Comparison of ENCODE assay signal across 23 mouse cellular contexts in genomic region chr9:109997441-109997840, GRCm38 (mm10).
DNase-seq lines count a peak whose midpoint lies in the region; ATAC-seq and TF ChIP-seq lines count a peak whose summit lies in the region.
"Had no signal": no experiment of that assay in that cellular context is flagged by ENCODE, and none has a peak within 500 bp of the region (broad histone marks: within the 10 kb centered on the region; RNA-seq: fewer than 3 reads in every experiment).

No protein-coding gene starts in this region.

- no peak for TF ChIP-seq EP300 in lung, postnatal 0 days (IDR thresholded peaks at IDR 0.05)

- H3K9ac ChIP-seq in lung, postnatal 0 days (replicated peaks; ENCODE audit: low read depth) = no peak overlapping the region
- H3K9ac ChIP-seq: embryonic facial prominence, embryonic 15.5 days; heart, embryonic 13.5 days; hindbrain, embryonic 13.5 days; midbrain, embryonic 12.5 days had no signal

- no peak overlapping the region for H3K27ac ChIP-seq in left cerebral cortex, adult 2 months
- no peak overlapping the region for H3K27ac ChIP-seq in lung, postnatal 0 days (ENCODE audit: low read length)
- H3K27ac ChIP-seq: embryonic facial prominence, embryonic 15.5 days; heart, adult 2 months; heart, embryonic 13.5 days; hindbrain, embryonic 13.5 days; kidney, postnatal 0 days; midbrain, embryonic 12.5 days had no signal

- intact Hi-C loops in left cerebral cortex, postnatal 10 days (cut with DNase I) = no loop called here
- intact Hi-C loops in left cerebral cortex, adult 2 months (cut with DNase I) = no loop called here

- 82% methylated on average over 4 of the region's 4 CpGs for WGBS in lung, postnatal 0 days

- H3K4me2 ChIP-seq in lung, postnatal 0 days (replicated peaks; ENCODE audit: low read depth, low read length) = no peak overlapping the region
- H3K4me2 ChIP-seq: embryonic facial prominence, embryonic 15.5 days; heart, embryonic 13.5 days; hindbrain, embryonic 13.5 days; midbrain, embryonic 12.5 days had no signal

- no peaks in the 10 kb centered on the region for H3K27me3 ChIP-seq in lung, postnatal 0 days (replicated peaks; ENCODE audit: insufficient read depth, low read length)
- H3K27me3 ChIP-seq: embryonic facial prominence, embryonic 15.5 days; heart, embryonic 13.5 days; hindbrain, embryonic 13.5 days; midbrain, embryonic 12.5 days had no signal

- no peak overlapping the region for H3K4me3 ChIP-seq in left cerebral cortex, adult 2 months
- H3K4me3 ChIP-seq in lung, postnatal 0 days (ENCODE audit: low read depth, low read length) = no peak overlapping the region
- H3K4me3 ChIP-seq: embryonic facial prominence, embryonic 15.5 days; heart, adult 2 months; heart, embryonic 13.5 days; hindbrain, embryonic 13.5 days; midbrain, embryonic 12.5 days had no signal

- TF ChIP-seq CTCF in left cerebral cortex, adult 2 months (IDR thresholded peaks at IDR 0.05) = no peak
- no peak for TF ChIP-seq CTCF in lung, postnatal 0 days (IDR thresholded peaks at IDR 0.05)

- H3K36me3 ChIP-seq in lung, postnatal 0 days (ENCODE audit: insufficient read depth, low read length) = no peaks in the 10 kb centered on the region; the same call in 1 of the 2 replicates
- H3K36me3 ChIP-seq: embryonic facial prominence, embryonic 15.5 days; hindbrain, embryonic 13.5 days had no signal

- H3K9me3 ChIP-seq in lung, postnatal 0 days (ENCODE audit: low read length) = no peaks in the 10 kb centered on the region
- H3K9me3 ChIP-seq: embryonic facial prominence, embryonic 15.5 days; heart, embryonic 13.5 days; hindbrain, embryonic 13.5 days; midbrain, embryonic 12.5 days had no signal

- peak; percentile 47 to 70 for DNase-seq in cerebellum, postnatal 10 days
- DNase-seq in cerebellum, adult 9-11 months = no peak
- peak; percentile 20 to 33 for DNase-seq in left cerebral cortex, postnatal 10 days (ENCODE audit: extremely low spot score in 1 of 2, low spot score in 2 of 2)
- DNase-seq in left cerebral cortex, adult 2 months (ENCODE audit: extremely low spot score in 1 of 2, low spot score in 2 of 2) = no peak
- DNase-seq in ovary, postnatal 36 days (ENCODE audit: low spot score) = peak; percentile 8
- DNase-seq in ovary, postnatal 10 days (ENCODE audit: low spot score) = no peak
- peak; percentile 13 for DNase-seq in right cerebral cortex, postnatal 4 days
- DNase-seq in lung, postnatal 0 days (ENCODE audit: low spot score) = no peak
- DNase-seq: adrenal gland, adult 8-10 months; cerebellum, adult 2 months; gastrocnemius, postnatal 10 days; heart, adult 2 months; kidney, adult 18-20 months; thymus, adult 18-20 months; thymus, postnatal 36 days had no signal

- no peak for ATAC-seq in lung, postnatal 0 days
- ATAC-seq: activated CD4-positive, CD25-positive, alpha-beta regulatory T cell, adult 4 months; forebrain, embryonic 14.5 days; inflammation-experienced regulatory T-cells, adult 6 months had no signal

- no peaks in the 10 kb centered on the region for H3K4me1 ChIP-seq in lung, postnatal 0 days (ENCODE audit: insufficient read depth, low read depth, low read length)
- H3K4me1 ChIP-seq: embryonic facial prominence, embryonic 15.5 days; hindbrain, embryonic 13.5 days had no signal

Comparison
In these comparisons a context has a peak if more than half of its experiments do, and no peak if none do; other contexts are left out.
1. DNase-seq: peak in cerebellum, postnatal 10 days (2 of 2), left cerebral cortex, postnatal 10 days (2 of 2), ovary, postnatal 36 days (single experiment) and right cerebral cortex, postnatal 4 days (single experiment); none in cerebellum, adult 9-11 months (single experiment), left cerebral cortex, adult 2 months (0 of 2), ovary, postnatal 10 days (single experiment) and lung, postnatal 0 days (single experiment).